Mouse (Mus musculus): ENCODE data around the gene Sec11a.

GRCm38 (mm10) chr7:80995266-80996146 lies 47.9 kb upstream of the Sec11a start:
- TF ChIP-seq CTCF (IDR thresholded peaks at IDR 0.05; ENCODE audit: low read depth) (no peak), EP300 (IDR thresholded peaks at IDR 0.05; ENCODE audit: low read depth) (no peak)

Measured in liver, embryonic 14.5 days (tissue).